Mouse (Mus musculus) kidney, embryonic 14.5 days (tissue): ENCODE data around the gene Ap1m2. TPM values are rescaled to one million over a fixed set of nuclear protein-coding genes. Genes with fewer than 3 reads are reported as not detected.

ENCODE experiments used
- ATAC-seq: fragments of 200-750 bp; cut with Nextera tagmentation; 2 replicates; pipeline ENCODE4 v1.8.0; 2017; ENCODE audit warnings: moderate number of reproducible peaks, mild to moderate bottlenecking, moderate TSS enrichment, moderate library complexity; ENCODE audit not compliant: low FRiP score, low TSS enrichment
- H3K27ac ChIP-seq: fragments of 300-500 bp; sonication (generic); 2 replicates; pipeline ENCODE4 v1.5.1; 2014; ENCODE audit warnings: low read depth, mild to moderate bottlenecking, low read length, moderate library complexity, mixed read lengths
- H3K27me3 ChIP-seq: fragments of 300-500 bp; sonication (generic); 2 replicates; pipeline ENCODE4 v1.6.1; 2014; ENCODE audit warnings: mild to moderate bottlenecking, low read length; ENCODE audit not compliant: control insufficient read depth, insufficient read depth
- H3K36me3 ChIP-seq: fragments of 300-500 bp; sonication (generic); 2 replicates; pipeline ENCODE4 v1.6.1; 2014; ENCODE audit warnings: low read length, mixed read lengths; ENCODE audit not compliant: control insufficient read depth, insufficient read depth
- H3K4me1 ChIP-seq: fragments of 300-500 bp; sonication (generic); 2 replicates; pipeline ENCODE4 v1.6.1; 2014; ENCODE audit warnings: low read length, mixed read lengths; ENCODE audit not compliant: control insufficient read depth, insufficient read depth
- H3K4me2 ChIP-seq: fragments of 300-500 bp; sonication (generic); replicated peaks from 2 replicates; pipeline ENCODE4 v1.6.1; 2014; ENCODE audit warnings: low read depth, mild to moderate bottlenecking, low read length
- H3K4me3 ChIP-seq: fragments of 300-500 bp; sonication (generic); 2 replicates; pipeline ENCODE4 v1.5.1; 2014; ENCODE audit warnings: mild to moderate bottlenecking, low read length
- H3K9ac ChIP-seq: fragments of 300-500 bp; sonication (generic); 2 replicates; pipeline ENCODE4 v1.6.1; 2014; ENCODE audit warnings: low read depth, mild to moderate bottlenecking, low read length, moderate library complexity
- H3K9me3 ChIP-seq: fragments of 300-500 bp; sonication (generic); 2 replicates; pipeline ENCODE4 v1.6.1; 2016; ENCODE audit warnings: low read length; ENCODE audit not compliant: control insufficient read depth
- WGBS: fragments of 180-500 bp; shearing (Covaris S2); extraction: QIAGEN DNeasy Blood & Tissue Kit; methylation state at CpG from one replicate; pipeline ENCODE4 v1.1.7; 2014; 5-methylcytosine and 5-hydroxymethylcytosine counted together
- polyA plus RNA-seq: library from polyadenylated mRNA; unstranded; fragments of >200 nt; fragmentation: Nextera tagmentation; extraction: Ambion mirVana; gene quantifications from 2 replicates; pipeline ENCODE4 v1.2.1, GENCODE M21; 2014

The Ap1m2 gene
- polyA plus RNA-seq: 33.7 and 36.0 TPM in 2 replicates

DNA sequence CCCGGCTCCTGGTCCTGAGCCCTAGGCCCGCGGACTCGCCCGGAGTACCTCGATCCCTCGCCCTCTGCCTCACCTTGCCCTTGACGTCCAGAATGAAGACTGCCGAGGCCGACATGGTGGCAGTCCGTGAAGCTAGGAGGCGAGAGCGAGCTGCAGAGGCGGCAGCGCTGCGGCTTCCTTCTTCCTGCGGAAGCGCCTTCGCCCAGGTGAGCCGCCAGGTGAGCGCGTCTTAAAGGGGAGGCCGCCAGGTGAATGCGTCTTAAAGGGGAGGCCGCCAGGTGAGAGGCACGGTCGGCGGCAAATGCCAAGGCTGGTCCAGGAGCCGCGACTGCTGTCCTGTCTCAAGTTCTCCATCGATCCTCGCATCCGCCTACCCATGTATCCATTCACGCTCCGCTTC is at the start of gene Ap1m2:
TSS of gene Ap1m2 (minus strand) at position 204 of the 400 bp plus-strand sequence.
- WGBS: 7% methylated on average over 35 of the region's 35 CpGs
- no peaks in the 10 kb centered on the region for H3K9me3 ChIP-seq
- H3K4me3 ChIP-seq: peak within 1 kb of the TSS; percentile 42
- 0 out of 2 replicates have a peak, but pooled peaks cover 4% of the 10 kb centered on the region for H3K4me1 ChIP-seq
- no peak within 1 kb of the TSS for H3K27ac ChIP-seq
- H3K4me2 ChIP-seq: peak within 1 kb of the TSS; percentile 4; the same call in 1 of the 2 replicates
- ATAC-seq: no peak
- H3K9ac ChIP-seq: no peak within 1 kb of the TSS
- H3K36me3 ChIP-seq: no peaks in the 10 kb centered on the region
- H3K27me3 ChIP-seq: peaks cover 7% of the 10 kb centered on the region; the same call in 1 of the 2 replicates

DNA sequence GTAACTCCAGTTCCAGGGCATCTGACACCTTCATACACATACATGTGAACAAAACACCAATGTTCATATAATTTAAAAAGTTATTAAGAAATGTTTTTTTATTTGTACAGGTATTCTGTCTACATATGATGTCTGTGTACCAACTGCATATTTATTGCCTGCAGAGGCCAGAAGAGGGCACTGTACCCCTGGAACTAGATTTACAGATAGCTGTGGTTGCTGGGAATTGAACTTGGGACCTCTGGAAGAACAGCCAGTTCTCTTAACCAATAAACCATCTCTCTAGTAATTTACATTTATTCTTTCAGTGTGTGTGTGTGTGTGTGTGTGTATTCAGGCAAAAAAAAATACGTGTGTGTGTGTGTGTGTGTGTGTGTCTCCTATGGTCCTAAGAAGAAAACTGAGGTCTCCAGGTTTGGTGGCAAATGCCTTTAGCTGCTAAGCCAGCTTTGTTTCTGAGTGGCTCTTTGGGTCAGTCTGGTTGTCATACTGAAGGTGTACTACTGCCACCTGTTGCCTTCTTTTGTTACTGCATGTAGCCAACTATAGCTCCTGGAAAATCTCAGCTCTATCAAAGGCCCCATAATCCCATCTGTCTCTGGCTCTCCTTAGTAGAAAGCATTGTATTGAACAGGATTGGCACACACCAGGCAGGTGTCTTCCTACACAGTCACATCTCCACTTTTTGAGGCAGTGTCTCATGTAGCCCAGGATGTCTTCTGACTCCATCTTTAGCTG is 45.0 kb upstream of the Ap1m2 start:
- peaks cover 9% of the 10 kb centered on the region for H3K4me1 ChIP-seq
- H3K4me2 ChIP-seq: no peak overlapping the region
- no peak overlapping the region for H3K27ac ChIP-seq
- H3K9ac ChIP-seq: no peak overlapping the region
- no peak overlapping the region for H3K4me3 ChIP-seq
- peaks cover 19% of the 10 kb centered on the region; the same call in 1 of the 2 replicates for H3K36me3 ChIP-seq
- 5% methylated on average over 1 of the region's 1 CpGs for WGBS
- peaks cover 3% of the 10 kb centered on the region; the same call in 1 of the 2 replicates for H3K27me3 ChIP-seq
- no peak for ATAC-seq
- H3K9me3 ChIP-seq: no peaks in the 10 kb centered on the region

DNA sequence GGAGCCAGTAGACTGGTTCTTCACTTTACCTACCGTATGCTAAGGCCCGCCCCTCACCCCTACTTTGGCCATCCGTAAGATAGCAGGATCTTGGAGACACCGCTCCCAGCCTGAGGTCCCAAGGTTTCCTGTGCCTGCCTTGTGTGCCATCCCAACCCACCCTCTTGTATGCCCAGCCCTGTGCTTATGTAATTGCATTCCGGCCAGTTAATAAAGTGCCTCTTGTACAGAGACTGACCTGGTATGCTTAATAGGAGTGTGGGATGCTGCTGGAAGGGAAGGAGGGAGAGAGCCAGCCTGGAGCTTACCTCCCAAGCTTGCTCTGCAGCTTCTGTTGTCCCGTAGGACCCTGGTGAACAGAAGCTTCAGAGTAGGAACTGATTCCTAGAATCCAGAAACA is 42.7 kb upstream of the Ap1m2 start:
- H3K27ac ChIP-seq: no peak overlapping the region
- no peak overlapping the region for H3K9ac ChIP-seq
- WGBS: 86% methylated on average over 6 of the region's 6 CpGs
- ATAC-seq: no peak
- H3K36me3 ChIP-seq: peaks cover 25% of the 10 kb centered on the region
- H3K4me3 ChIP-seq: no peak overlapping the region
- H3K4me1 ChIP-seq: peaks cover 9% of the 10 kb centered on the region
- H3K27me3 ChIP-seq: no peaks in the 10 kb centered on the region
- no peaks in the 10 kb centered on the region for H3K9me3 ChIP-seq
- H3K4me2 ChIP-seq: no peak overlapping the region

DNA sequence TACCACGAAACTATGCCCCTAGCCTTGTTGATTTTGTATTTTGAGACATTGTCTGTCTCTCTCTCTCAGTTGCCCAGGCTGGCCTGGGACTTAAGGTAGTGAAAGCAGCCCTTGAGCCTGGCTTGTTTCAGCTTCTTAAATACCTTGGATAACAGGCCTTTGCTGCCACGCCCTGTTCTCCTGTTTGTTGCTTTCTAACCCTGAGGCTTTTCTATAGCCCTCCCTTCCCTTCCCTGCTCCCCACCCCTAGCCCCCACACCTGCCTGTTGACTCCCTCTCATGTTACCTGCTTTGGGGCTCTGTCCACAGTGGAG is 41.2 kb upstream of the Ap1m2 start:
- Histone ChIP-seq H3K9me3 (no peaks in the 10 kb centered on the region), H3K4me1 (peaks cover 9% of the 10 kb centered on the region), H3K36me3 (peaks cover 34% of the 10 kb centered on the region), H3K9ac (peak overlapping the region; percentile 18; the same call in 1 of the 2 replicates), H3K27me3 (no peaks in the 10 kb centered on the region), H3K4me3 (no peak overlapping the region), H3K4me2 (no peak overlapping the region), H3K27ac (0 out of 2 replicates have a peak overlapping the region, but pooled peaks have one; percentile 20)
- ATAC-seq: no peak
- 43% methylated on average over 2 of the region's 2 CpGs for WGBS

DNA sequence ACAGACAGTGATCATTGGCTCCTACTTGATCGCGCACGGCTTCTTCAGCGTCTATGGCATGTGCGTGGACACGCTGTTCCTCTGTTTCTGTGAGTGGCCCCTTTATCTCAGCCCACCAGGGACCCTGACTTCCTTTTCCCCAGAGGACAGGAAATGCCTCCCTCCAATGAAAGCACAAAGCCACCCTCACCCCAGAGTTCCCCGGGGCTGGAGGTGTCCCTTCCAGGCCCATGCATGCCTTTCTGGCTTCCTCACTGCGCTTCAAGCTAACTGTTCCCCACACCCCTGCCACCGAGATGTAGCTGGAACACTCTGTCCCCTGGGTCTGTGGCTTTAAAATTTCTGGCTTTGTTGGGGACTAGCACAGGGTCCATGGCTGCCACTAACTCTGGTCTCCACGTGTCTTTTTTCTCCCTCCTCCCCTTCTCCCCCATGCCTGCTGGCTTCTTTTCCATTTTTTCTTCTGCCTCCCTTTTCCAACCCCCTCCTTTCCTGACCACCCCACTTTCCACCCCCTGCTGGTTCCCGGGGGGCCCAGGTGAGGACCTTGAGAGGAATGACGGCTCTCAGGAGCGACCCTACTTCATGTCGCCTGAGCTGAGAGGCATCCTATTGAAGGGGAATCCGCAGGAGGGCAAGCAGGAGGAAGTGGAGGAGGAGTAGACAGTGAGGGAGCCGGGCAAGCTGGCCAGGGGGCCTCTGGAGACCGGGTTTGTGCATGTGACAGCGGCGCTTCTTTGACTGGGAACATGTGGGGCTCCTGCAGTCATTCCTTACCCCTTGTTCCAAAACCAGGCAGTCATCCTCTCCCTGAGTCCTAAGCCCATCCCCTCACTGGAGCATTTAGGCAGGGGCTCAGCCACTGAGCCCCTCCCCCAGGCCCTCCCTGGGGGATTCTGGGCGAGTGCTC is 40.6 kb upstream of the Ap1m2 start:
- no peaks in the 10 kb centered on the region for H3K27me3 ChIP-seq
- no peak overlapping the region for H3K4me3 ChIP-seq
- H3K9ac ChIP-seq: peak overlapping the region; percentile 23; the same call in 1 of the 2 replicates
- peaks cover 40% of the 10 kb centered on the region for H3K36me3 ChIP-seq
- H3K27ac ChIP-seq: peak overlapping the region; percentile 20; the same call in 1 of the 2 replicates
- H3K4me1 ChIP-seq: peaks cover 9% of the 10 kb centered on the region
- ATAC-seq: peak; percentile 50; the same call in 1 of the 2 replicates
- H3K4me2 ChIP-seq: no peak overlapping the region
- no peaks in the 10 kb centered on the region for H3K9me3 ChIP-seq
- WGBS: 36% methylated on average over 20 of the region's 20 CpGs

DNA sequence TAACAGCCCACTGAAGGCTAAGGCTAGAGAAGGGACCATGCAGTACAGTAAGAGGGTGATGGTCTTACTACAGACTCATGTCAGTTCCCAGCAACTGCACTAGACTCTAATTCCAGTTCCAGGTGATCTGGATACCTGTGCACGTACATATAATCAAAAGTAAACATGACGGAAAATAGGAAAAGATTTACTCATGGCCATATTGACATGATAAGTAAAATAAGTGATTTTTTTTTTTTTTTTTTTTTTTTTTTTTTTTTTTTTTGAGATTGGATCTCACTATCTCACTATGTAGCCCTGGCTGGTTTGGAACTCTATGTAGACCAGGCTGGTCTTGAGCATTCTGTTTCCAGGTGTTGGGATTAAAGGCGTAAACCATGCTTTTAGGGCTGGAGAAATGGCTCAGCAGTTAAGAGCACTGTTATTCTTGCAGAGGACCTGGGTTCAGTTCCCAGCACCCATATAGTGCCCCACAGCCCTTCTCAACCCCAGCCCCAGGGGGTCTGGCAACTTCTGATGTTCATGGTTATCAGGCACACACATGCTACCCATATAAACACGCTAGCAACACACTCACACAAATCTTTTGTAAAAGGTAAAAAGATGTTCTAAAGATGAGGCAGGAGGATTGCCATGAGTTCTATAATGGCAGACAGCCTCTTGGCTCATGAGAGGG is 39.7 kb upstream of the Ap1m2 start:
- H3K9me3 ChIP-seq: no peaks in the 10 kb centered on the region
- no peak overlapping the region for H3K4me3 ChIP-seq
- H3K4me2 ChIP-seq: no peak overlapping the region
- no peak overlapping the region for H3K27ac ChIP-seq
- no peak for ATAC-seq
- H3K9ac ChIP-seq: no peak overlapping the region
- no peaks in the 10 kb centered on the region for H3K27me3 ChIP-seq
- 89% methylated on average over 4 of the region's 4 CpGs for whole genome bisulfite sequencing
- H3K36me3 ChIP-seq: peaks cover 44% of the 10 kb centered on the region
- H3K4me1 ChIP-seq: peaks cover 9% of the 10 kb centered on the region

DNA sequence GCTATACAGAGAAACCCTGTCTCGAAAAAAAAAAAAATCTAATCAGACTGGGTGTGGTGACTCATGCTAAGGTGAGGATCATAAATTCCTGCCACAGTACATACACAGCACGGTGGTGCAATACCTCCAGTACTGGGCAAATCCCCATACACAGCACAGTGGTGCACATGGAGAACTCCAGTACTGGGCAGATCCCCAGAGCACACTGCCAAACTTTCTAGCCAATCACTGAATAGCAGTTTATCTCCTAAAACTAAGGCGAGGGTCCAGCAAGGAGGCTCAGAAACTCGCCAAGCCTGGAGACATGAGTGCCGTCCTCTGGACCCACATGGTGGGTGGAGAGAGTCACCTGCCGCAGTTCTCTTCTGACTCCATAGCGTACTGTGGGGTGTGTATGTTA is 39.0 kb upstream of the Ap1m2 start:
- ATAC-seq: 0 out of 2 replicates have a peak, but pooled peaks have one; percentile 46
- H3K27ac ChIP-seq: no peak overlapping the region
- H3K4me2 ChIP-seq: no peak overlapping the region
- H3K27me3 ChIP-seq: no peaks in the 10 kb centered on the region
- peaks cover 9% of the 10 kb centered on the region for H3K4me1 ChIP-seq
- no peak overlapping the region for H3K4me3 ChIP-seq
- no peaks in the 10 kb centered on the region for H3K9me3 ChIP-seq
- peaks cover 46% of the 10 kb centered on the region for H3K36me3 ChIP-seq
- 81% methylated on average over 7 of the region's 7 CpGs for WGBS
- no peak overlapping the region for H3K9ac ChIP-seq

DNA sequence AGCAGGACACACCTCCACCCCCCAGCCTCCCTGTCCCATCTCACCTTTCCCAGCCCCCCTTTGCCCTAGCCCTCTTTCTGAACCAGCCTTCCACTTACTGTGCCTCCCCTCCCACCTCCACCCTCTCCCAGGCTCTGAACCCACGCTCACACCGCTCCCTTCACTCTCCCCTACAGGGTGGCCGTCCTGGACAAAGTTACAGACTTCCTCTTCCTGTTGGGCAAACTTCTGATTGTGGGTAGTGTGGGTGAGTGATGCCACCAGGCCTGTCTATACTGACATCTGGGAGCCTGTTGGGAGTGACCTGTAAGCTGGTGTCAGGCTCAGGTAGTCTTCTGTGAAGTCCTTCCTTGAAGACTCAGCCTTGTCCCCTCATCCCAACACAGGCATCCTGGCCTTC is 36.0 kb upstream of the Ap1m2 start:
- no peak for ATAC-seq
- Histone ChIP-seq H3K36me3 (peaks cover 44% of the 10 kb centered on the region), H3K27ac (no peak overlapping the region), H3K9ac (no peak overlapping the region), H3K4me1 (peaks cover 8% of the 10 kb centered on the region), H3K4me2 (no peak overlapping the region), H3K9me3 (no peaks in the 10 kb centered on the region), H3K4me3 (no peak overlapping the region), H3K27me3 (no peaks in the 10 kb centered on the region)
- 88% methylated on average over 3 of the region's 3 CpGs for WGBS
